Mouse (Mus musculus): ENCODE measurements around the gene Zpld1. TPM values are rescaled to one million over a fixed set of nuclear protein-coding genes. Genes with fewer than 3 reads are reported as not detected.

The Zpld1 gene
- total RNA-seq, 2 experiments from 2014 or later, result 0.29 TPM; not detected in 1

GRCm38 (mm10) chr16:55203945-55204344 lies 93.8 kb downstream of the Zpld1 start:
- DNase-seq (ENCODE audit: extremely low spot score in 1 of 2, low spot score in 2 of 2), result no peak
- TF ChIP-seq CTCF (IDR thresholded peaks at IDR 0.05), result no peak
- H3K4me3 ChIP-seq, result no peak overlapping the region
- H3K27ac ChIP-seq, result no peak overlapping the region
- intact Hi-C loops (cut with DNase I), result no loop called here

- no peak for DNase-seq (ENCODE audit: extremely low spot score in 1 of 2, low spot score in 2 of 2)
- intact Hi-C loops (cut with DNase I), result no loop called here
- no peak for TF ChIP-seq CTCF (IDR thresholded peaks at IDR 0.05)
- no peak overlapping the region for H3K27ac ChIP-seq
- no peak overlapping the region for H3K4me3 ChIP-seq
These were observed 107.4 kb downstream of the Zpld1 start for GRCm38 (mm10) chr16:55190397-55190796.

- no peak for DNase-seq (ENCODE audit: extremely low spot score in 1 of 2, low spot score in 2 of 2)
- intact Hi-C loops (cut with DNase I), result no loop called here
- no peak for TF ChIP-seq CTCF (IDR thresholded peaks at IDR 0.05)
- no peak overlapping the region for H3K27ac ChIP-seq
- H3K4me3 ChIP-seq, result no peak overlapping the region
These were observed 112.4 kb downstream of the Zpld1 start for GRCm38 (mm10) chr16:55185370-55185769.
